Mouse (Mus musculus): ENCODE results near the gene Tex21. TPM values are rescaled to one million over a fixed set of nuclear protein-coding genes. Genes with fewer than 3 reads are reported as not detected.
"Not testable (repeated sequence)": the region's sequence is repeated elsewhere in the genome, so short reads cannot be mapped to it uniquely, and the experiment has no call there.

Tex21 gene
- total RNA-seq, 4 experiments from 2014 or later: not detected

GRCm38 (mm10) chr12:76256114-76256843 lies 9.7 kb upstream of the Tex21 start:
- DNase-seq: no peak

DNA sequence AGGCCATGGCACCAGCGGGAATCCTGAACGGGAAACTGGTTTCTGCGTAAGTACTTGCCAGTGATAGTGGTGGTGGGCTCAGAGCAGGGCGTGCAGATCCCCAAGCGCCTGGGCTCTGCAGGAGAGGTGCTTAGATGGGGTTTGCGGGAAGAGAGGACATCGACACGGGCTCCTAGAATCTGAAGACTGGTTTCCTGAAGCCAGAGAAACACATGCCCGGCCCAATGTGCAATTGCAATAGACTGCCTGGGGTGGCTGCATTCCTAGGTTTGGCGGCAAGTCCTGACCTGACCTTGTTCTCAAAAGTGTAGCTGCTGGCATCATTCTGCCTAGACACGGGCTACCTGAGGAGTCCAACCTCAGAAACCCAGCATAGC lies 8.9 kb upstream of the Tex21 start:
- no peak for DNase-seq

DNA sequence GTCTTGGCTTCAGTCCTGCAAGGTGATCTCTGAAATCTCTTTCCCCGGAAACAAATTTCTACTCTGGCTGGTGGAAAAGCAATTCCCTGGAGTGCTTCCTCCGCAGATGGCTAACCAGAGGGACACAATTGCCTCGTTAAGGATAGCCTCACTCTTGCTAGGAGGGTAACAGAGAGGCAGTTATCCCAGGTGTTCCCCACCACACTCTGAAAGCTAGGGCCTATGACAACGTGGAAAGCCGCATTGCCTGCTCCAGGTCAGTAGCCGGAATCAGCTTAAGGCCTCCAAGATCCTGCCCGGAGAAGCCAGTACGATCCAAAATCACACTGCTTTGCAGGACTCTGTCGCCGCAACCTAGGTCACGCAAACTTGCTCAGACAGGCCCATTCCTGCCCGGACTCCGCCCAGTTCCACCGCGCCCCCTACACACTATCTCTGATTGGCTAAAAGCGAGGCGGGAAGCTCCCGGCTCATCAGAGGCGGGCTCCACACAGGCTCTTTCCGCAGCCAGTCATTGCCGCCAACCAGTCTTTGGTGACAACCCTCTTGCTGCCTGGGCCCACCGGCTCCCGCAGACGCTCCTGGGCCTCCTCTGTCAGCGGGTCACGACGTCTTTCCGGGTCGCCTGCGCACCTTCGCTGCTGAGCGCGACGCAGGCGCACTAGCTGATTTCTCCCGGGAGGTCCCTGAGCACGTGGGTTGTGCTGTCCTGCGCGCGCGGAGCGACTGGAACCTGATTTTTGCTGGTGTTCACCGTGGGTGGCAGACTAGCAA lies 8.4 kb upstream of the Tex21 start, which contains the start of gene Mthfd1:
TSS of gene Mthfd1 (plus strand) at position 574 of the 774 bp plus-strand sequence.
- DNase-seq: peak; percentile 97

DNA sequence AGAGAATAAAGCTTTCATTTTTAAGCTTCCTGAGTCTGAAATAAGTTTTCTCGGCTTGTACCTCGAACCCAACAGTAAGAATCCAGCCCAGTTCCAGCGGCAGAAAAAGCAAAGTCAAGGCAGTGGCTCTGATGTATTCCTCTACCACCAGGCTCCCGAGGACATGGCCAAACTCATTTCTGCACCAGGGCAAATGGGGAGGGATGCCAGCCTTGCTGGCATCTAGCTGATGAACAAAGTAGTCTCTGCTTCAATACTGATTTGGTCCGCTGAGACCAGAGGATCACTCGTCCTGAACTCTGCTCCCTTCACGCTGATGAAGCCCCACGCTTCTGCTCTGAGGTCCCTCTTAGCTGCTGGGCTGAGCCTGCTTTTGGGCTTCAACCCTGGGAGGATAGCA lies 7.4 kb upstream of the Tex21 start:
- DNase-seq: no peak

- no peak for DNase-seq
Measured at GRCm38 (mm10) chr12:76253591-76253990, 7.0 kb upstream of the Tex21 start.

DNA sequence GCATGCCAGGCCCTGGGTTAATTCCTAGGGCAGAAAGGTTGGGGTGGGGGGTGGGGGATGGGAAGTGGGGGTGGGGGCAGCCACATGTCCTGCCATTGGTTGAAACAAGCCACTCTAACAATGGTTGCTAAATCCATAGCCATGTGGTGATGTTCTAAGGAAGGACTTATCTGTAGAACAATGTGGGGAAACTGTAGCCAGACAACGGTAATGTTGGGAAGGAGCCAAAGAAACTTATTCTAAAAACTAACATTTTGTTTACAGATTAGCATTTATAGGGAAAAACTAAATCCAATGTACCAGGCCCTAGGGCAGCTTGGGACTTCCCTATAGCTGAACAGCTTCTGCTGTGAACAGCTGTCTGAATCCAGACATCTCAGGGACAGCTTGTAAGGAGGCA lies 6.5 kb upstream of the Tex21 start:
- no peak for DNase-seq

DNA sequence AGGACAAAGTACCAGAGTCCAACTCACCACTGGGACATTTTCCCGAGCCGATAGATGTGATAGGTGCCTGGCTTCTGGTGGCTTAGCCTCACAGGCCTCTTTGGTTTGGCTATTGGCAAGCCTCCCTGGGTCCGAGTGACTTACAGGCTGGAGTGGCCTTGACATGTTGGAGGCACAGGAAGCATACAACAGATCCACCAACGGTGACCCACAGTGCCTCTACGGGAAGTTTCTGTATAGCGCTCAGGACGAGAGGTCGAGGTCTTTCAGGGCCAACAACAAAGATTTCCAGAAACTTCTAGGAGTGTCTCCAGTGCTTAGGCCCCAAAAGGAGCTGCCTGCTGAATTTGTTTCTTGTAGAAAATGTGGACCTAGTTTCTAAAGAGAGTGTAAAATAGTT lies 1.6 kb downstream of the Tex21 start:
- DNase-seq: no peak

DNA sequence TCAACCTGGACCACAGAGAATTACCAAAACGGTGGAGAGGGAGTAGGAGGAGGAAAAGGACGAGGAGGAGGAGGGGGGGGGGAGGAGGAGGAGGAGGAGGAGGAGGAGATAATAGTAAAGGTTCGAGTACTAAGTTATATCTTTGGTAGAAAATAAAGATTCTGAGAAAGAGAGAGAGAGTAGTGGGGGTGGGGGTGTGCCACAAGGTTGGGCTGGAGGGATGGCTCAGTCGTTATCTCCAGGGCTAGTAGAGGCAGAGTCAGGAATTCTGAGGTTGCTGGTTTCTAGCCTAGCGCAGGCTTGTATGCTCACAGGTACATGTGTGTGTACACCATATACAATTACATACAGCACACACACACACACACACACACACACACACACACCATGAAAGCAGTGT lies 4.7 kb downstream of the Tex21 start:
- no peak for DNase-seq

- DNase-seq: no peak
Measured at GRCm38 (mm10) chr12:76241084-76241483, 5.5 kb downstream of the Tex21 start.

DNA sequence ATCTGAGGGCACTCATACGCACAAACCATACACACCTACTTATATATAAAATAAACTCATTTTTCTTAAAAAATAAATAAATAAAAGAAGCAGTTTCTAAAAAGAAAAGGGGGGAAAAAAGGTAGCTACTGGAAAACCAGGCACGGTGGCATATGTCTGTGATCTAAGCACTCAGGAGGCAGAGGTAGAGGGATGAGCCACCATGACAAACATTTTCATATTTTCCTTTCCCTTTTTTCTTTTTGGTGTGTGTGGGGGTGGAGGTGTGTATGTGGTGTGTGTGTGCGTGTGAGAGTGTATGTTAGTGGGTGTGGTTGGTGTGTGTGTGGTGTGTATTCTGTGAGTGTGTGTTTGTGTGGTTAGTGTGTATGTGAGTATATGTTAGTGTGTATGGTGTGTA lies 5.9 kb downstream of the Tex21 start:
- DNase-seq: no peak

- DNase-seq: no peak
Measured at GRCm38 (mm10) chr12:76239839-76240571, 6.5 kb downstream of the Tex21 start.

GRCm38 (mm10) chr12:76239145-76239838 lies 7.3 kb downstream of the Tex21 start:
- no peak for DNase-seq

- no peak for DNase-seq
Measured at GRCm38 (mm10) chr12:76235253-76235652, 11.3 kb downstream of the Tex21 start.

DNA sequence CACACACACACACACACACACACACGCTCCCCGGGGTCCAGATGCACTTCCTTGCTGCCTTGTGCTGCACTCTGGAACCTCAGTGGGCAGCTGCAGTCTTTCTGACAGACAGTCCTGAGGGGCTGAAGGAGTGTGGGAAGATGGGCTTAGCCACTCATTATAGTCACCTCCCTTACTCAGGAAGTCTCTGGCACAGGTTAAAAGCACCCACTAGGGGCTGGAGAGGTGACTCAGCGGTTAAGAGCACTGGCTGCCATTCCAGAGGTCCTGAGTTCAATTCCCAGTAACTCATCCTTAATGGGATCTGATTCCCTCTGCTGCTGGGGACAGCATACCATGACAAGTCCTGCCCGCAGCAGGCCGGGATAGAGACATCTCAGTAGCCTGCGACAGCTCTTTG lies 15.9 kb downstream of the Tex21 start:
- no peak for DNase-seq

DNA sequence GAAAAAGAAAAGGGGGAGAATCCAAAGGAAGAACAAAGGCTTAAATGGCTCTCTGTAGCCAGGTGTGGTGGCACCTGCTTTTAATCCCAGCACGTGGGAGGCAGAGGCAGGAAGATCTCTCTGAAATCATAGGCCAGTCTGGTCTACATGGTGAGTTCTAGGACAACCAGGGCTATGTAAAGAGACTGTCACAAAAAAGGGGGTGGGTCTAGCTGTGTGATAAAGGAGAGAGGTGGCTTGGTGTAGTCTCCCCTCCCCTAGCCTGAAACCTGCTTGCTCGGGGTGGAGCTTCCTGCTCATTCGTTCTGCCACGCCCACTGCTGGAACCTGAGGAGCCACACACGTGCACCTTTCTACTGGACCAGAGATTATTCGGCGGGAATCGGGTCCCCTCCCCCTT lies 24.4 kb downstream of the Tex21 start:
- not testable (repeated sequence) for DNase-seq

DNA sequence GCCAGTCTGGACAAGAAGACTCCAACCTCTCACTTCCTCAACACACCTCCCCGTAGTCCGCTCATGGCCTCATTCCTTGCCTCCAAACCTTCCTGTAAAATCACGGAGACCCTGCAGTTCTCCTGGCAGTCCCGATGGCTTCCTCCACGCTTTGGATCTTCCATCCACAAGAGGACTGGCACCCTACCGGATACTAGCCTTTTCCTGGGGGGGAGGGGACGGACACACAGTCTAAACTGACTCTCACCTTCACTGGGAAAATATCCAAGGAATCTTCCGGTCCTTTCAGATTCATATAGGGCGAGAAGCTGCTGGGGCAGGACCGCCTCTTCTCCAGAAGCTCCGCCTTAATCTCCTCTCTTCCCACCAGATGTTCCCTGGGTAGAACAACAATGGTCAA lies 29.8 kb downstream of the Tex21 start:
- no peak for DNase-seq

- DNase-seq: no peak
Measured at GRCm38 (mm10) chr12:76215121-76215520, 31.4 kb downstream of the Tex21 start.

DNA sequence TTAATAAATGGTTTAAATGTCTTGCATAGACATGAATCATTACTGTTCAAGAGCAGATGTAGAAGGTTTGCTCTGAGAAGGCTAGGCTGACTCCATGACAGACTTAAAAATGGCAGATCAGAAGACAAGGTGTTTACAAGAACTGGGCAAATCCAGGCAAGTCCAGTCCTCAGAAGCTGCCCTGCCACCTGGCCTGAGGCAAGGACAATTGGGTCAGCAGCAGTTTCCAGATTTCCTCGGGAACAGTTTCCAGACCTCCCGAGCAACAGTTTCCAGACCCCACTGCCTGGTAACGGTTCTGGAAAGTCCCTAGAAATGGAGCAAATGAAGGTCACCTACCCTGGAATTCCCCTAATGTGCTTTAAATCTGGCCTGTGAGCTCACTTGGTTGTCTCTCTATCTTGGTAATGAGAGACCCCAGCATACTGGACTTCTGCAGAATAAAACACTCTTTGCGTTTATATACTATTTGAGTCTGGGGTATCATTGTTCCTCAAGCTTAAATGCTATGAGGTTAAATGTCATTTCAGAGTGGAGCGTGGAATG lies 37.0 kb downstream of the Tex21 start:
- no peak for DNase-seq

DNA sequence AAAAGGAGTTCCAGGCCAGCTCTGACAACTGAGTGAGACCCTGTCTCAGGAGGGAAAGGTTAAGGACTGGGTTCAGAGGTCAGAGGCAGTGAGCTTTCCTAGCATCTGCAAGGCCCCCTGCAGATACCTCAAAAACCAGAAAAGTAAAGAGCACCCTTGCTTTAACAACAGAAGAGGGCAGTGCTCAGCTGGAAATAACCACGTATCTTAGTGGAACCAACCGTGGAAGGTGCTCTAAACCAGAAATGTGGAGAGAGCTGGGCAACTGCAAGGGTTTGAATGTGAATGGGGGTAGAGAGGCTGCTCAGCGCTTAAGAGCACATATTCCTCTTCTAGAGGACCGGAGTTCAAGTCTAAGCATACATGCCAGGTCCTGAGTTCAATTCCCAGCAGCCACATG lies 46.2 kb downstream of the Tex21 start:
- DNase-seq: no peak

GRCm38 (mm10) chr12:76197071-76197470 lies 49.5 kb downstream of the Tex21 start:
- no peak for DNase-seq

GRCm38 (mm10) chr12:76196709-76197054 lies 49.9 kb downstream of the Tex21 start:
- peak; percentile 56 for DNase-seq

- peak; percentile 87 for DNase-seq
Measured at GRCm38 (mm10) chr12:76195912-76196708, 50.4 kb downstream of the Tex21 start.

All from adrenal gland, adult 8-10 months (tissue).